Mouse (Mus musculus): ENCODE measurements around the gene Smtnl1. TPM values are rescaled to one million over a fixed set of nuclear protein-coding genes. Genes with fewer than 3 reads are reported as not detected.

Smtnl1 gene
- polyA plus RNA-seq (2016; fragmentation: Nextera tagmentation; extraction: Ambion mirVana): 0.21 and 0.27 TPM in 2 replicates

- H3K36me3 ChIP-seq (replicated peaks): no peaks in the 10 kb centered on the region
- no peak within 1 kb of the TSS; the same call in 1 of the 2 replicates for H3K27ac ChIP-seq (replicated peaks)
- WGBS: 65% methylated on average over 13 of the region's 13 CpGs
- H3K4me1 ChIP-seq: peaks cover 24% of the 10 kb centered on the region
- H3K27me3 ChIP-seq (replicated peaks; ENCODE audit: low read depth, poor library complexity, severe bottlenecking): peaks cover 9% of the 10 kb centered on the region
- no peak within 1 kb of the TSS for H3K4me3 ChIP-seq
- H3K9me3 ChIP-seq: no peaks in the 10 kb centered on the region
- no peak for DNase-seq (ENCODE audit: low spot score)
Measured at GRCm38 (mm10) chr2:84822552-84822951, at the start of gene Smtnl1. TSS of gene Smtnl1 (minus strand) at chr2:84822652.

GRCm38 (mm10) chr2:84870623-84871160 is 48.2 kb upstream of the Smtnl1 start:
- Histone ChIP-seq H3K9me3 (no peaks in the 10 kb centered on the region), H3K4me3 (no peak overlapping the region), H3K27me3 (replicated peaks; ENCODE audit: low read depth, poor library complexity, severe bottlenecking) (peaks cover 100% of the 10 kb centered on the region), H3K36me3 (replicated peaks) (no peaks in the 10 kb centered on the region), H3K4me1 (peaks cover 25% of the 10 kb centered on the region), H3K27ac (replicated peaks) (no peak overlapping the region)
- 65% methylated on average over 4 of the region's 4 CpGs for WGBS
- DNase-seq (ENCODE audit: low spot score): no peak

GRCm38 (mm10) chr2:84868977-84869376 is 46.5 kb upstream of the Smtnl1 start:
- H3K9me3 ChIP-seq: no peaks in the 10 kb centered on the region
- no peak for DNase-seq (ENCODE audit: low spot score)
- H3K36me3 ChIP-seq (replicated peaks): no peaks in the 10 kb centered on the region
- H3K27me3 ChIP-seq (replicated peaks; ENCODE audit: low read depth, poor library complexity, severe bottlenecking): peaks cover 91% of the 10 kb centered on the region
- H3K4me3 ChIP-seq: no peak overlapping the region
- 64% methylated on average over 2 of the region's 2 CpGs for whole genome bisulfite sequencing
- H3K4me1 ChIP-seq: peaks cover 29% of the 10 kb centered on the region
- no peak overlapping the region for H3K27ac ChIP-seq (replicated peaks)

- H3K27ac ChIP-seq (replicated peaks): no peak overlapping the region
- 8% methylated on average over 5 of the region's 5 CpGs for WGBS
- H3K9me3 ChIP-seq: no peaks in the 10 kb centered on the region
- peaks cover 87% of the 10 kb centered on the region for H3K27me3 ChIP-seq (replicated peaks; ENCODE audit: low read depth, poor library complexity, severe bottlenecking)
- peaks cover 29% of the 10 kb centered on the region for H3K4me1 ChIP-seq
- DNase-seq (ENCODE audit: low spot score): peak; percentile 81
- H3K36me3 ChIP-seq (replicated peaks): peaks cover 3% of the 10 kb centered on the region
- no peak overlapping the region for H3K4me3 ChIP-seq
Measured at GRCm38 (mm10) chr2:84868521-84868943, 46.1 kb upstream of the Smtnl1 start.

DNA sequence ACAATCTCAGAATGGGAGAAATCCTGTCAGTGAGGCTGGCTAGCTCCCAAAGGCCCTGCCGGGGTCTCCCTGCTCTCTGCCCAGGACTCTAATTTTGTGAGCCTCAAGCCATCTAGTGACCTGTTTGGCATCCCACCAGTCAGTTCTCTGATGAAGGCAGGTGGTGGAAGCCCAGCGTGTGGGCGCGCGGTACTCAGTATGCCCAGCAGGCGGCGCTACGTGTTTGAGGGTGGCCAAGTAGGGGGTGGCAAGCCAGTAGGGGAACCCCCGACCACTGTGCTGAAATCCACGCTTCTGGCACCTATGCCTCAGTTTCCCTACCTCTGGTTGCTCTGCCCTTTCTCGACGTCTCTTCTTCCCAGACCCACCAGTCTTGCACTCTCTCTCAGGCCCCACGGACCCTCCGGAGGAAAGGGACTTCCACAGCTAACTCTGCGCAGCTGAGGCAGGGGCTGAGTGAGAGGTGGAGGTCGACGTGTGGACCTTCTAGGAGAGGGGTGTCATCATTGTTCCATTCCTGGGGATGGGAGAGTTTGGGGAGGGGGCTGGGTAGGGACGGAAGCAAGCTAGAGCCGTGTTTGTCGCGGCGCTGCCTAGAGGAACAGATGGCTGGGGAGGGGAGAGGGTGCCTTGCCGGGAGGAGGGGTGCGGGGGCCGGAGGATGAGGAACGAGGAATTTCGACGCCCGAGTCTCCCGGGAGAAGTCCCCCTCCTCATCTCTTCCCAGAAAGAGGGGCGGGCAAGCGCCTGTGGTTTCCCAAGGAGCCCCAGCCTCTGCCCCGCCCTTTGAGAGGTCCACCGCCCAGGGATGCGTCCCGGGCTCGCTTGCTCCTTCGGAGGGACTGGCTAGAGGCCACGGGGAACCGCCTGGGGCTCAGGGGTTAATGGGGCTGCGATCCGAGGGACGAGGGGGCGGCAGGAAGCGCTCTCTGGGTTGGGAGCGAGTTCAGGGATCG is 43.4 kb upstream of the Smtnl1 start:
- no peaks in the 10 kb centered on the region for H3K9me3 ChIP-seq
- WGBS: under 1% methylated on average over 47 of the region's 47 CpGs
- H3K27ac ChIP-seq (replicated peaks): peak overlapping the region; percentile 59

DNA sequence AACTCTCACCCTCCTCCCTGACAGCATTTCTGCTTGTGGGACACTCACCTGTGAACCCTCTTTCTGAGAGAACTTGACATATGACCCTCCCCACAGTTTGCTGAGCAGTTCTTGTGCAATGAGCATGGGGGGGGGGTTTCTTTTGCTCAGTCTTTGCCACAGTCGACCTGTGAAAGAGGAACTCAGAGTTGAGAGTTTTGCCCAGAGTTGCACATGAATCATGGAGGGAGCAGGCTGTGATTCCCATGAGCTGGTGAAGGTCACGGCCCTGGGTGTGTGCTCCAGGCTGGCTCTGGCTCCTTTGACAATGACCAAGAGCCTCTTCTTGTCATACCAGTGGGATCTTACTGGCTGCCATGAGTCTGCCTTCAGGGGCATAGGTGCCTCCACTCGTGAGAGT is 39.8 kb upstream of the Smtnl1 start:
- peaks cover 13% of the 10 kb centered on the region for H3K4me1 ChIP-seq
- H3K27me3 ChIP-seq (replicated peaks; ENCODE audit: low read depth, poor library complexity, severe bottlenecking): peaks cover 24% of the 10 kb centered on the region
- H3K36me3 ChIP-seq (replicated peaks): peaks cover 64% of the 10 kb centered on the region
- no peak overlapping the region for H3K27ac ChIP-seq (replicated peaks)
- WGBS: 80% methylated on average over 3 of the region's 3 CpGs
- no peak for DNase-seq (ENCODE audit: low spot score)
- no peaks in the 10 kb centered on the region for H3K9me3 ChIP-seq
- H3K4me3 ChIP-seq: no peak overlapping the region

More for the DNA sequence above, 43.4 kb upstream of the Smtnl1 start:
- peaks cover 16% of the 10 kb centered on the region for H3K4me1 ChIP-seq
- peak; percentile 83 for DNase-seq (ENCODE audit: low spot score)
- peaks cover 60% of the 10 kb centered on the region for H3K27me3 ChIP-seq (replicated peaks; ENCODE audit: low read depth, poor library complexity, severe bottlenecking)
- peaks cover 29% of the 10 kb centered on the region for H3K36me3 ChIP-seq (replicated peaks)
- peak overlapping the region; percentile 58 for H3K4me3 ChIP-seq

DNA sequence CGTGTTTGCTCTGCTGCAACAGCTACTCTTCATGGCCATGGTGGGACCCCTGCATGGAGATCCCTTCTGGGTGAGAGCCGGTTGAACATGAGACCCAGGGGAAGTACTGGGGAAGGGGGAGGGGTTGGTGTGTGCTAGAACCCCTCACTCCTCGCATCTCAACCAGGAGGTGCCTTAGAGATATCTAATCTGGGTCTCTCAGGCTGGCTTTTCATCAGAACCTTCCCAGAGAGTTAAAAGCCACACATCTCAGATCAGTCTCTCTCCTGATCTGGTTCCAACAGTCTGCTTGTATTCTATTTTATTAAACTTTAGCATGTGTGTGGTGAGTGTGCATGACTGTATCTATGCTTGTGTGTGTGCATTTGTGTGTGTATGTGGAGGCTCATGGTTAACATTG is 39.0 kb upstream of the Smtnl1 start:
- DNase-seq (ENCODE audit: low spot score): no peak
- H3K4me1 ChIP-seq: peaks cover 11% of the 10 kb centered on the region
- H3K27ac ChIP-seq (replicated peaks): no peak overlapping the region
- no peaks in the 10 kb centered on the region for H3K9me3 ChIP-seq
- H3K36me3 ChIP-seq (replicated peaks): peaks cover 72% of the 10 kb centered on the region
- 87% methylated on average over 3 of the region's 3 CpGs for WGBS
- H3K4me3 ChIP-seq: no peak overlapping the region
- peaks cover 16% of the 10 kb centered on the region for H3K27me3 ChIP-seq (replicated peaks; ENCODE audit: low read depth, poor library complexity, severe bottlenecking)

- 91% methylated on average over 7 of the region's 7 CpGs for WGBS
- no peak overlapping the region for H3K4me3 ChIP-seq
- no peaks in the 10 kb centered on the region for H3K9me3 ChIP-seq
- H3K4me1 ChIP-seq: no peaks in the 10 kb centered on the region
- H3K27ac ChIP-seq (replicated peaks): no peak overlapping the region
- peaks cover 85% of the 10 kb centered on the region for H3K36me3 ChIP-seq (replicated peaks)
- H3K27me3 ChIP-seq (replicated peaks; ENCODE audit: low read depth, poor library complexity, severe bottlenecking): peaks cover 3% of the 10 kb centered on the region
- DNase-seq (ENCODE audit: low spot score): no peak
Measured at GRCm38 (mm10) chr2:84859991-84860780, 37.7 kb upstream of the Smtnl1 start.

- 87% methylated on average over 1 of the region's 1 CpGs for whole genome bisulfite sequencing
- H3K27ac ChIP-seq (replicated peaks): no peak overlapping the region
- no peak overlapping the region for H3K4me3 ChIP-seq
- DNase-seq (ENCODE audit: low spot score): no peak
- no peaks in the 10 kb centered on the region for H3K9me3 ChIP-seq
- peaks cover 98% of the 10 kb centered on the region for H3K36me3 ChIP-seq (replicated peaks)
- no peaks in the 10 kb centered on the region for H3K27me3 ChIP-seq (replicated peaks; ENCODE audit: low read depth, poor library complexity, severe bottlenecking)
- H3K4me1 ChIP-seq: no peaks in the 10 kb centered on the region
Measured at GRCm38 (mm10) chr2:84858551-84858950, 36.1 kb upstream of the Smtnl1 start.

- H3K4me1 ChIP-seq: peaks cover 10% of the 10 kb centered on the region
- peaks cover 95% of the 10 kb centered on the region for H3K36me3 ChIP-seq (replicated peaks)
- H3K9me3 ChIP-seq: no peaks in the 10 kb centered on the region
- H3K27me3 ChIP-seq (replicated peaks; ENCODE audit: low read depth, poor library complexity, severe bottlenecking): no peaks in the 10 kb centered on the region
- 65% methylated on average over 2 of the region's 2 CpGs for WGBS
- no peak overlapping the region for H3K4me3 ChIP-seq
- no peak overlapping the region for H3K27ac ChIP-seq (replicated peaks)
- peak; percentile 61 for DNase-seq (ENCODE audit: low spot score)
Measured at GRCm38 (mm10) chr2:84855732-84856131, 33.3 kb upstream of the Smtnl1 start.

GRCm38 (mm10) chr2:84851130-84852040 is 28.9 kb upstream of the Smtnl1 start:
- H3K9me3 ChIP-seq: no peaks in the 10 kb centered on the region

More at GRCm38 (mm10) chr2:84851130-84852040, 28.9 kb upstream of the Smtnl1 start:
- DNase-seq (ENCODE audit: low spot score): peak; percentile 80
- Histone ChIP-seq H3K36me3 (replicated peaks) (peaks cover 96% of the 10 kb centered on the region), H3K27ac (replicated peaks) (no peak overlapping the region), H3K4me3 (peak overlapping the region; percentile 30; the same call in 1 of the 2 replicates), H3K27me3 (replicated peaks; ENCODE audit: low read depth, poor library complexity, severe bottlenecking) (no peaks in the 10 kb centered on the region), H3K4me1 (peaks cover 18% of the 10 kb centered on the region)
- WGBS: 32% methylated on average over 23 of the region's 23 CpGs
